Mouse (Mus musculus) lung, embryonic 16.5 days (tissue): ENCODE results near the gene Prkcb. TPM values are rescaled to one million over a fixed set of nuclear protein-coding genes. Genes with fewer than 3 reads are reported as not detected.

Experiments used
- ATAC-seq: fragments of 200-750 bp; cut with Nextera tagmentation; 2 replicates; pipeline ENCODE4 v1.8.0; 2017; ENCODE audit warnings: low read depth, mild to moderate bottlenecking, moderate library complexity
- H3K27ac ChIP-seq: fragments of 300-500 bp; sonication (generic); 2 replicates; pipeline ENCODE4 v1.5.1; 2014; ENCODE audit warnings: mild to moderate bottlenecking, control low read depth, low read length
- H3K27me3 ChIP-seq: fragments of 300-500 bp; sonication (generic); 2 replicates; pipeline ENCODE4 v1.6.1; 2014; ENCODE audit warnings: low read depth, low read length, mixed read lengths; ENCODE audit not compliant: control insufficient read depth, insufficient read depth
- H3K36me3 ChIP-seq: fragments of 300-500 bp; sonication (generic); 2 replicates; pipeline ENCODE4 v1.6.1; 2014; ENCODE audit warnings: low read length; ENCODE audit not compliant: control insufficient read depth, insufficient read depth
- H3K4me1 ChIP-seq: fragments of 300-500 bp; sonication (generic); replicated peaks from 2 replicates; pipeline ENCODE4 v1.6.1; 2014; ENCODE audit warnings: low read length, mixed read lengths; ENCODE audit not compliant: control insufficient read depth, insufficient read depth
- H3K4me2 ChIP-seq: fragments of 300-500 bp; sonication (generic); 2 replicates; pipeline ENCODE4 v1.6.1; 2014; ENCODE audit warnings: low read depth, low read length, control low read depth
- H3K4me3 ChIP-seq: fragments of 300-500 bp; sonication (generic); 2 replicates; pipeline ENCODE4 v1.5.1; 2014; ENCODE audit warnings: mild to moderate bottlenecking, low read length, control low read depth
- H3K9ac ChIP-seq: fragments of 300-500 bp; sonication (generic); 2 replicates; pipeline ENCODE4 v1.6.1; 2014; ENCODE audit warnings: low read length, control low read depth
- H3K9me3 ChIP-seq: fragments of 300-500 bp; sonication (generic); 2 replicates; pipeline ENCODE4 v1.6.1; 2016; ENCODE audit warnings: low read length; ENCODE audit not compliant: control insufficient read depth
- WGBS: fragments of 180-500 bp; shearing (Covaris S2); extraction: QIAGEN DNeasy Blood & Tissue Kit; methylation state at CpG from one replicate; pipeline ENCODE4 v1.1.7; 2014; 5-methylcytosine and 5-hydroxymethylcytosine counted together
- polyA plus RNA-seq: library from polyadenylated mRNA; unstranded; fragments of >200 nt; fragmentation: Nextera tagmentation; extraction: Ambion mirVana; gene quantifications from 2 replicates; pipeline ENCODE4 v1.2.1, GENCODE M21; 2015

Gene Prkcb
- polyA plus RNA-seq, 1 experiment from 2014 or later = 4.1 TPM

DNA sequence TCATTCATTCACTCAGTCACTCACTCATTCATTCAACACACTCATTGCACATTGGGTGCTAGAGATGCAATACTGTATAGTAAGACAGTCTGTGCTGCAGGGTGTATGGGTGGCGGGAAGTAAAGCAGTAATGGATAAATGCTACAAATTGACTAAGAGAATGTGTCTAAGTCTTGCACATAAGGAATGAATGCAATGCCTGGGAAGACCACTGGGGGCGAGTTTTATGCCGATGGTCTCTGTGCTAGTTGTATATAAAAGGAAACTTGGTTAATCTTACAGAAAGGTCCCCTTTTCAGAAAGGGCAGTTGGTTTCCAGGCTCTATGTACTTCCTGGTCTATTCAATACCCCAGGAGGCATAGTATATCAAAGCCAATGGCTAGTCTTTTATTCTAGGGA, 102.8 kb downstream of the Prkcb start:
- WGBS = 62% methylated on average over 3 of the region's 3 CpGs
- ATAC-seq = no peak
- Histone ChIP-seq H3K9me3 (no peaks in the 10 kb centered on the region), H3K4me1 (no peaks in the 10 kb centered on the region), H3K36me3 (no peaks in the 10 kb centered on the region), H3K4me3 (no peak overlapping the region), H3K27me3 (no peaks in the 10 kb centered on the region), H3K27ac (no peak overlapping the region), H3K4me2 (no peak overlapping the region), H3K9ac (no peak overlapping the region)

DNA sequence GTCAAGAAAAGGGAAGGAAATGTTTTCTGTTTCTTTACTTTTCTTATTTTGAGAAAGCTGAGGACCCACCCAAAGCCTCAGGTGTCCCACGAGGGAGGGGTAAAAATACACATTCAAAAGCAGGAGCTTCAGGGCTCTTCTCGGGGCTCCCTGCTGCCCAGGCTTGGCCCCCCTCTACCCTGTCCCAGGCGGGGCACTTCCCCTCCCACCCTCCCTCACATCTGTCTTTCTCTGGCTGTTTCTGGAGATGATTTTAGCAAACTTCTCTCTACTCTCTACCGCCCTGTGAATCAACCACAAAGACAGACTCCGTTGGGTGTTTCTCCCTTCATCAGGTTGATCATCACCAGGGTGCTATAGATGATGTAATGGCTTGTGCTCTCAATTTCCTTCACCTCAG, 105.4 kb downstream of the Prkcb start:
- Histone ChIP-seq H3K27me3 (no peaks in the 10 kb centered on the region), H3K27ac (no peak overlapping the region), H3K36me3 (no peaks in the 10 kb centered on the region), H3K4me2 (no peak overlapping the region), H3K9ac (no peak overlapping the region), H3K4me1 (no peaks in the 10 kb centered on the region), H3K4me3 (no peak overlapping the region), H3K9me3 (no peaks in the 10 kb centered on the region)
- 48% methylated on average over 5 of the region's 5 CpGs for WGBS
- no peak for ATAC-seq

DNA sequence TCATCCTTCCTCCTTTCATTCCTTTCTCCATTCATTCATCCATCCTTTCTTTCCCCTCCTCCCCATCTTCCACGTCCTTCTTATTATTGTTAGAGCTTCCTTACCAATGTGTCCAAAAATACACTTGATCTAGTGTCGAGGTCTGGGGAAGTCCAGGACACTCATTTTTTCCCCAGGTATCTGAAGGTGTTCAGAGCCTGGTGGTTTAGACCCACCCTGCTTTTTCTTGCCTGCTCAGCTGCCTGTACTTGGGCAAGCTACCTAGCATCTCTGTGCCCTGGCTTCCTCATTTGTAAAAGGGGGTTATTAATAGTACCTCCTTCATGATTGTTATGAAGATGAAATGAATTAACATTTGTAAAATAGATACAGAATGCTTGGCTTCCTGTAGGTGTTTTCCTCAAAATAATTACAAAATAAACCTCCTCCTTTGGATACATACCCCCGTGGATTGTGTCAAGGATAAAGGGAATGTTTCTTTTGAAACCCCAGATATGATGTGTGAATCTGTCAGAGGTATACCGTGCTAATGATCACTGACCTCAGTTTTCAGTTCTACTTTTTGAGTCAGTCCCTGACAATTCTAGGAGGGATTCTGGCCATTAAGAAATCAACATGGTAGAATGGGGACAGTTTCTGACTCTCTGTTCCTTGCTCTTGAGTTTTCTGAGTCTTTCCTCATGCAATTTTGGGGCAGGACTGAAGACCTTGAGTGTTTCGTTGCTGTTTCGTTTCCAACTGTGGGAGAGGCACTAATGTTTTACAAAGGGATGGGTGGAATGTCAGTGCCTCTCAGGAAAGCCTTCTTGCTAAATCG, 106.8 kb downstream of the Prkcb start:
- Histone ChIP-seq H3K27me3 (no peaks in the 10 kb centered on the region), H3K4me2 (no peak overlapping the region), H3K27ac (no peak overlapping the region), H3K4me1 (no peaks in the 10 kb centered on the region), H3K9me3 (no peaks in the 10 kb centered on the region), H3K36me3 (no peaks in the 10 kb centered on the region), H3K9ac (no peak overlapping the region), H3K4me3 (no peak overlapping the region)
- ATAC-seq = no peak
- 60% methylated on average over 7 of the region's 7 CpGs for WGBS

DNA sequence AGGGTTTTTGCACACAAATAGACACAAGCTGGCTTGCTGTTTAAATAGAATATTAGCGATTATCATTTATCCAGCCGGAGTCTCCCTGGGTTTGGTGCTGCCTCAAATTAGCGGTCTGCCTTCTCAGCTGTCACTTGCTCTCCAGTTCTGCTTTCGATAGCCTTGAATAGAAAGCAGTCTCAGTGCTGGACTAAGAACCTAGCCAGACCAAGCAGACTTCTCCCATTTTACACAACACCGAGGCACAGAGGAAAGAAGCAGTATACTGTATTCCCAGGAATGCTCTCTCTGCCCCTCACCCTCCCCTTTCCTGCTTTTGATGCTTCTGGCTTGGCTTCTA, 107.4 kb downstream of the Prkcb start:
- no peak overlapping the region for H3K4me2 ChIP-seq
- H3K27ac ChIP-seq = no peak overlapping the region
- no peak for ATAC-seq
- no peaks in the 10 kb centered on the region for H3K4me1 ChIP-seq
- H3K9ac ChIP-seq = no peak overlapping the region
- WGBS = 73% methylated on average over 5 of the region's 5 CpGs
- no peaks in the 10 kb centered on the region for H3K36me3 ChIP-seq
- no peak overlapping the region for H3K4me3 ChIP-seq
- no peaks in the 10 kb centered on the region for H3K9me3 ChIP-seq
- no peaks in the 10 kb centered on the region for H3K27me3 ChIP-seq

DNA sequence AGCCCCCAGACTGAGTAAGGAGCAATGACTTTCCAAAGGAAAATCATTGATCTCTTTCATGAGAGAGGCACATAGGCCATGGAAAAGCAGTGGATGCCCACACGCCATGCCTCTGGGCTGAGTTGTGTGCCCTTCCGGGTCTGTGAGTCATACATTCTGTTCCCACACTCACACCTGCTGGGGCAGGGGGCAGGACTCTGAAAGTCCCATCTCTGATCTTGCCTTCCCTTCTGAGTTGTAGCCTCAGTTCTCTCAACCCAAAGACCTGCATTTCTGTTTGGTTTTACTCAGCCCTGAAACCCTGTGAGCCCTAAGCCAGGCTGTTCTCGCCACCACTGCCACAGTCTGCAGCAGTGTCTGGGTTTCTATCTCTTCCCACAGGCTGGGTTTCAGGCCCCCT, 109.1 kb downstream of the Prkcb start:
- Histone ChIP-seq H3K4me2 (no peak overlapping the region), H3K4me1 (no peaks in the 10 kb centered on the region), H3K27me3 (no peaks in the 10 kb centered on the region), H3K9me3 (no peaks in the 10 kb centered on the region), H3K9ac (no peak overlapping the region), H3K36me3 (no peaks in the 10 kb centered on the region), H3K4me3 (no peak overlapping the region), H3K27ac (no peak overlapping the region)
- no peak for ATAC-seq
- WGBS = 87% methylated on average over 3 of the region's 3 CpGs

DNA sequence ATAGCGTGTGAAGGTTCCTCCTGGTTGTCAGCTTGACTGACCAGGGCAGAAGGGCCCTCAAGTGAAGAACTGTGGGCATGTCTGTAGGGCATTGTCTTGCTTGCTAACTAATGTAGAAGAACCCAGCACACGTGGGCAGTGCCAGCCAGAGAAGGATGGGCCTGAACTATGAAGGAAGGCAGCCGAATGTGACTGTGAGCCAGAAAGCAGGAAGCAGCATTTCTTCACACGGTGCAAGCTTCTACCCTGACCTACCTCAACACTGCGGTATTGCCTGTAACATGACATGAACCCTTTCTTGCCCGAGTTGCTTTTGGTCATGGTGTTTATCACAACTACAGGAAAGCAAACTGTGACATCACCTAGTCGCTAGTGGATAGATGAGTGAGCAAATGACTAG, 113.5 kb downstream of the Prkcb start:
- ATAC-seq = no peak
- Histone ChIP-seq H3K9me3 (no peaks in the 10 kb centered on the region), H3K4me2 (no peak overlapping the region), H3K36me3 (no peaks in the 10 kb centered on the region), H3K9ac (no peak overlapping the region), H3K27ac (no peak overlapping the region), H3K27me3 (no peaks in the 10 kb centered on the region), H3K4me1 (peaks cover 6% of the 10 kb centered on the region), H3K4me3 (no peak overlapping the region)
- WGBS = 73% methylated on average over 7 of the region's 7 CpGs

DNA sequence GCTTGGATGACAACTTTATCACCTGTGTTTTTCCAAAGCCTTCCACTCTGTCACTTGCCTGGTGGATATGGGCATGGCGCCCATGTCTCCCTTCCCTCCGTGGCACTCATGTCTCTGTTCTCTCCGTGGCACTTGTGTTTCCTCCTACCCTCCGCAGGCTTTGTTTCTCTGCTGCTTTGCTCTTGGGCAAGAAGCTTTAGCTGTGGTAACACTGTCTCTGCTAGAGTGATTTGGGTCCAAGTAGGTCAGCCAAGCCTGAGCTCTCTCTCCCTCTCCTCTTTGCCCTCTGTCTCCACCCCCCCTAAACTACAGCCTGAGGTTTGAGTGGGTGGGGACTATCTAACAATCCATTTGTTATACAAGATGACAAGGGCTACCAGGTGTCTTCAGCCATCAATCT, 114.8 kb downstream of the Prkcb start:
- Histone ChIP-seq H3K9me3 (no peaks in the 10 kb centered on the region), H3K36me3 (no peaks in the 10 kb centered on the region), H3K4me2 (no peak overlapping the region), H3K27me3 (no peaks in the 10 kb centered on the region), H3K9ac (no peak overlapping the region), H3K4me3 (no peak overlapping the region), H3K4me1 (peaks cover 6% of the 10 kb centered on the region), H3K27ac (no peak overlapping the region)
- WGBS = 80% methylated on average over 4 of the region's 4 CpGs
- ATAC-seq = no peak

DNA sequence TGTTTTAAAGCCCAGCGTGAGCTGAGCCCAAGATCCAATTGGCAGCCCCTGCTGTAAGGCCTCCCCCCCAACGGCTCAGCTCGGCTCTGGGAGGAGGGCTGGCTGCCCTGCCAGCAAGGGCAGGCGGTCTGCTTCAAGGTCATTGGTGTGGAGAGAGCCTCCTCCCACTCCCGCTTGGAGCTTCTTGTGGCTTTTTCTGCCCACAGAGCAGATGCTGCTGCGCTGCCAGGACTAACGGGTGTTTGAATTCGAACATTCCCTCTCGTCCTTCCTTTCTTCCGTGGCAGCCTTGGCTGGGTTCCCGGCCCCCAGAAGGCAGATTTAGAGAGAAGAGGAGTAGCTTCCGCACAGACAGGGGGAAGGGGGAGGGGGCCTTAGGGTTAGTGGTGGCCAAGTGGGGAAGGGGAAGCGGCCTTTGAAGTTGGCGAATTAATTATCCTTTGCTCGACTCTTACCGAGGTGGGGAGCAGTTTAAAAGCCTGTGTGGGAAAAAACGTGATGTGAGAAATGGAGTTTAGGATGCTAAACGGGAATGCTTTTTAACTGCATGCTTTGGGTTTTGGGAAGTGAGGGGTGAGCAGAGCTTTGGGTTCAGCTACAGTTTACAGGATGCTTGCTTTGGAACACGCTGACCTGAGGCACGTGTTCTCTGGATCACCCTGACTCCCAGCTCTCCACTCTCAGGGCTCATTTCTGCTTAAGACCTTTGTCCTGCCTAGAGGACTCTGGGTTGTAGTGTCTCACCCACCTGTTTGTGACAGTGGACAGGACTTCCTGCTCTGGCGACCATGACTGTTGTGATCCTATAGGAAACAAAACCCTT, 116.2 kb downstream of the Prkcb start:
- no peaks in the 10 kb centered on the region for H3K27me3 ChIP-seq

DNA sequence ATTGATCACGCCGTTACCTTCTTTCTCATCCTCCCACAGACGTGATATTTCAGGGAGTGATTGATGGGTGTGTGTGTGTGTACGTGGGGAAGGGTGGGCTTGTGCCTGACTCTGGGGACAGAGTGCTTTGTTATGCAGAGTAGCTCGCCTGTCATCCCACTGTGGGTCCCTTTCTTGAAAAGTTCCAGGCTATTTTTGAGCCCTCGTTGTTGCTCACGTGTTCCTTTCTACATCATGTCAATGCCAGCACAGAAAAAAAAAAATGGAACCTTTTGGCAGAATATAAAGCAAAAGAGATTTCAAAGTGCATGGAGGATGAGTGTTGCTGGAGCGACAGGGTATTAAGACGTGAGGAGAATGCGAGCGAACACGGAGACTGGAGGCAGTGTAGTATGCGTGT, 118.1 kb downstream of the Prkcb start:
- Histone ChIP-seq H3K4me1 (peaks cover 6% of the 10 kb centered on the region), H3K9me3 (no peaks in the 10 kb centered on the region), H3K27ac (no peak overlapping the region), H3K4me3 (no peak overlapping the region), H3K4me2 (no peak overlapping the region), H3K9ac (no peak overlapping the region), H3K36me3 (no peaks in the 10 kb centered on the region), H3K27me3 (no peaks in the 10 kb centered on the region)
- 59% methylated on average over 13 of the region's 13 CpGs for WGBS
- no peak for ATAC-seq

More for the DNA sequence above, 116.2 kb downstream of the Prkcb start:
- H3K4me1 ChIP-seq = peaks cover 6% of the 10 kb centered on the region
- peak overlapping the region; percentile 23 for H3K27ac ChIP-seq
- H3K36me3 ChIP-seq = no peaks in the 10 kb centered on the region
- H3K4me2 ChIP-seq = peak overlapping the region; percentile 46
- no peaks in the 10 kb centered on the region for H3K9me3 ChIP-seq
- 1% methylated on average over 21 of the region's 21 CpGs for WGBS
- H3K9ac ChIP-seq = no peak overlapping the region
- H3K4me3 ChIP-seq = no peak overlapping the region
- ATAC-seq = peak; percentile 92
